Mouse (Mus musculus) gastrocnemius, adult 2 months (tissue): ENCODE data around the gene Tspan6. TPM values are rescaled to one million over a fixed set of nuclear protein-coding genes. Genes with fewer than 3 reads are reported as not detected.

ENCODE experiments used
- DNase-seq: peaks from one replicate; pipeline ENCODE4 v3.0.0; 2022
- H3K27ac ChIP-seq: fragments of 200-600 bp; 2 replicates; pipeline ENCODE4 v1.8.1; 2022; ENCODE audit warnings: mild to moderate bottlenecking
- H3K4me3 ChIP-seq: fragments of 200-600 bp; 2 replicates; pipeline ENCODE4 v1.8.1; 2022; ENCODE audit warnings: mild to moderate bottlenecking, moderate library complexity
- CTCF ChIP-seq: fragments of 200-600 bp; IDR thresholded peaks from 2 replicates; pipeline ENCODE4 v1.8.1; 2022; ENCODE audit warnings: antibody characterized with exemption, mild to moderate bottlenecking, moderate library complexity
- intact Hi-C: fragments of 180-260 bp; cut with DNase I; formaldehyde crosslinking; loops from one replicate; pipeline ENCODE4 v1.15.1; 2025
- total RNA-seq, 2 experiments: library from RNA; stranded (reverse); gene quantifications; 2 replicates each; pipeline ENCODE4 v1.2.3; 2021

Tspan6 gene
- total RNA-seq, 2 experiments from 2014 or later = 1.9 to 5.0 TPM

- DNase-seq = no peak
- no peak for TF ChIP-seq CTCF
- intact Hi-C loops = no loop called here
- Histone ChIP-seq H3K4me3 (no peak overlapping the region), H3K27ac (no peak overlapping the region)
These were observed 10.9 kb downstream of the Tspan6 start for GRCm38 (mm10) chrX:133887308-133887707.

- TF ChIP-seq CTCF = no peak
- intact Hi-C loops = no loop called here
- H3K4me3 ChIP-seq = no peak overlapping the region
- no peak for DNase-seq
- H3K27ac ChIP-seq = no peak overlapping the region
These were observed 28.5 kb downstream of the Tspan6 start for GRCm38 (mm10) chrX:133869743-133870142.

GRCm38 (mm10) chrX:133853637-133854036 is 44.6 kb downstream of the Tspan6 start:
- intact Hi-C loops = no loop called here
- H3K4me3 ChIP-seq = no peak overlapping the region
- peak overlapping the region; percentile 38; the same call in 1 of the 2 replicates for H3K27ac ChIP-seq
- TF ChIP-seq CTCF = no peak
- DNase-seq = no peak

GRCm38 (mm10) chrX:133850680-133851079 is 47.5 kb downstream of the Tspan6 start, which contains the start of gene Tnmd:
Gene Tnmd, plus strand, starts transcription at chrX:133850980.
- Histone ChIP-seq H3K4me3 (peak within 1 kb of the TSS; percentile 26), H3K27ac (no peak within 1 kb of the TSS; the same call in 1 of the 2 replicates)
- intact Hi-C loops = no loop called here
- DNase-seq = no peak
- TF ChIP-seq CTCF = no peak

Other genes starting within 250 kb of the Tspan6 start
- gene Pcdh19, start 209.4 kb downstream of the Tspan6 start, total RNA-seq = 1 to 10 TPM; 3.1 to 4.4 TPM
- 10 to 100 TPM in 1 of 2 experiments, 1 to 10 TPM in 1; 6.6 to 27.6 TPM for gene Tnmd, start 47.4 kb downstream of the Tspan6 start, total RNA-seq
- 1 to 10 TPM; 2.3 to 3.3 TPM for gene Srpx2, start 10.0 kb upstream of the Tspan6 start, total RNA-seq
- under 1 TPM; 0.31 to 0.59 TPM for gene Sytl4, start 83.4 kb upstream of the Tspan6 start, total RNA-seq
- 1 to 10 TPM; 6.9 to 7.9 TPM for gene Cstf2, start 160.8 kb upstream of the Tspan6 start, total RNA-seq